Mouse (Mus musculus): ENCODE results near the gene Ass1. TPM values are rescaled to one million over a fixed set of nuclear protein-coding genes. Genes with fewer than 3 reads are reported as not detected.
A peak's percentile ranks its signal among the peaks of the same experiment; 100 is the strongest.

Ass1 gene
- polyA plus RNA-seq, 1 experiment from 2014 or later: 153 TPM

DNA sequence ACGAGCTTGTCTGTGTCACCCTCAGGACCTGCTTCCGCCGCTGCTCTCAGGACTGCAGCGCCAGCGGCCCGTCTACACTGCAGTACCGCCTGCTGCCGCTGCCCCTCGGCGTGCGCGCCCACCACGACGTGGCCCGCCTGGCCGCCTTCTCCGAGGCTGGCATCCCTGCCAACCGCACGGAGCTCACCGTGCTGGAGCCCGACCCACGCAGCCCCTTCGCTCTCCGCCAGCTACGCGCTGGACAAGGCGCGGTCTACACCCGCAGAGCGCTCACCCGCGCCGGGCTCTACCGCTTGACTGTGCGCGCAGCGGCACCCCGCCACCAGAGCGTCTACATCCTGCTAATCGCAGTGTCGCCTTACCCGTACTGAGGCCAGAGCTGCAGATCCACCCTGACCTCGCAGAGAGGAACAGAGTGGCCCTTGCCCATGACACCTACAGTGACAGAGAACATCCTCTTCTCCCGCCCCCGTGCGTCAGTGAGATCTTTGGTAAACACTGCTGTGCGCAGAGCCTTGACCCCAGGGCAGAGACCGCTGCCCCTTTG, 9.9 kb upstream of the Ass1 start:
- H3K4me3 ChIP-seq (replicated peaks): peak overlapping the region; percentile 43
- no peaks in the 10 kb centered on the region for H3K9me3 ChIP-seq
- H3K36me3 ChIP-seq: no peaks in the 10 kb centered on the region
- H3K4me2 ChIP-seq: peak overlapping the region; percentile 88
- WGBS: under 1% methylated on average over 48 of the region's 48 CpGs
- no peak for ATAC-seq (ENCODE audit: insufficient read depth, low FRiP score, low read depth)
- peak overlapping the region; percentile 37; the same call in 1 of the 2 replicates for H3K9ac ChIP-seq
- H3K4me1 ChIP-seq: peaks cover 15% of the 10 kb centered on the region
- H3K27ac ChIP-seq: peak overlapping the region; percentile 92
- 0 out of 2 replicates have a peak, but pooled peaks cover 8% of the 10 kb centered on the region for H3K27me3 ChIP-seq (replicated peaks)

- H3K4me2 ChIP-seq: no peak overlapping the region
- H3K4me1 ChIP-seq: peaks cover 15% of the 10 kb centered on the region
- 0 out of 2 replicates have a peak, but pooled peaks cover 8% of the 10 kb centered on the region for H3K27me3 ChIP-seq (replicated peaks)
- no peak overlapping the region for H3K9ac ChIP-seq
- no peak overlapping the region for H3K4me3 ChIP-seq (replicated peaks)
- 76% methylated on average over 7 of the region's 7 CpGs for WGBS
- no peaks in the 10 kb centered on the region for H3K9me3 ChIP-seq
- H3K27ac ChIP-seq: no peak overlapping the region
- H3K36me3 ChIP-seq: no peaks in the 10 kb centered on the region
- no peak for ATAC-seq (ENCODE audit: insufficient read depth, low FRiP score, low read depth)
Observed at GRCm38 (mm10) chr2:31460920-31461319, 9.1 kb upstream of the Ass1 start.

DNA sequence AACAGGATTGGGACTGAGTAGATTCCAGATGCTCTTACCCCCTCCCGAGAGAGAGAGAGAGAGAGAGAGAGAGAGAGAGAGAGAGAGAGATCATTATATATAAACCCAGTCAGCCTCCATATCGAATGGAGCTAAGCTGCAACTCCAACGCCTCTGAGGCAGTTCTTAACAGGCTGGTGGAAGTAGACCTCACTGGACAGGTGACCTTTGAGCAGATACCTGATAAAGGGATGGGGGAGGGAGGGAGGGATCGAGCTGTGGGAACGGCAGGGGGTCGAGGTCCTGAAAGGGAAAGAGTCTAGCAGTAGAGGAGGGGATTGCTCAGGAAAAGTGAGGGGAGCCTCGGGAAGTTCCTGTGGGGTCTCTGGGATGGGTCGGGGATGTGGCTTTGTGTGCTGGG, 8.0 kb upstream of the Ass1 start:
- Histone ChIP-seq H3K4me1 (peaks cover 15% of the 10 kb centered on the region), H3K36me3 (no peaks in the 10 kb centered on the region), H3K27me3 (replicated peaks) (0 out of 2 replicates have a peak, but pooled peaks cover 8% of the 10 kb centered on the region), H3K4me3 (replicated peaks) (no peak overlapping the region), H3K27ac (no peak overlapping the region), H3K9ac (no peak overlapping the region), H3K4me2 (no peak overlapping the region), H3K9me3 (no peaks in the 10 kb centered on the region)
- 38% methylated on average over 8 of the region's 8 CpGs for WGBS
- no peak for ATAC-seq (ENCODE audit: insufficient read depth, low FRiP score, low read depth)

DNA sequence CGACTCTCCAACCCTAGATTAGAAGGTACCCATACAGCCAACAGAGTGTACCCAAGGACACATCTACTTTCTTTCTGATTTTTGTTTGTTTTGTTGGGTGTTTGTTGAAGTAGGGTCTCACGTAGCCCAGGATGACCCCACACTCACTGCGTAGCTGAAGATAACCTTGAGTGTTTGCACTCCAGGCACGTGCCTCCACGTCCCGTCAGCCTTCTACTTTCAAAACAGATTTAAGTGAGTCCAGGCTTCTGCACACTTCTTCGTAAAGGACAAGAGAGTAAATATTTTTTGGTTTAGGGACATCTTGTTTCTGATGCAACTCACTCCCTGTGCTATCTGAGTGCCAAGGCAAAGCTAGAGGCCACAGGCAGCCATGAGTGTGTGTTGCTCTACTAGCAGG, 6.8 kb upstream of the Ass1 start:
- no peak overlapping the region for H3K27ac ChIP-seq
- WGBS: 66% methylated on average over 7 of the region's 7 CpGs

GRCm38 (mm10) chr2:31463696-31464528, 6.1 kb upstream of the Ass1 start:
- Histone ChIP-seq H3K9ac (no peak overlapping the region), H3K27ac (peak overlapping the region; percentile 33; the same call in 1 of the 2 replicates), H3K9me3 (no peaks in the 10 kb centered on the region), H3K4me2 (no peak overlapping the region), H3K4me3 (replicated peaks) (no peak overlapping the region), H3K4me1 (peaks cover 15% of the 10 kb centered on the region), H3K36me3 (no peaks in the 10 kb centered on the region), H3K27me3 (replicated peaks) (0 out of 2 replicates have a peak, but pooled peaks cover 8% of the 10 kb centered on the region)
- WGBS: 45% methylated on average over 8 of the region's 8 CpGs
- no peak for ATAC-seq (ENCODE audit: insufficient read depth, low FRiP score, low read depth)

More for the DNA sequence above, 6.8 kb upstream of the Ass1 start:
- no peak for ATAC-seq (ENCODE audit: insufficient read depth, low FRiP score, low read depth)
- Histone ChIP-seq H3K27me3 (replicated peaks) (0 out of 2 replicates have a peak, but pooled peaks cover 8% of the 10 kb centered on the region), H3K4me1 (peaks cover 15% of the 10 kb centered on the region), H3K9ac (no peak overlapping the region), H3K4me3 (replicated peaks) (no peak overlapping the region), H3K36me3 (no peaks in the 10 kb centered on the region), H3K9me3 (no peaks in the 10 kb centered on the region), H3K4me2 (no peak overlapping the region)

GRCm38 (mm10) chr2:31464529-31464910, 5.5 kb upstream of the Ass1 start:
- no peak overlapping the region for H3K4me2 ChIP-seq
- H3K4me3 ChIP-seq (replicated peaks): no peak overlapping the region
- WGBS: 64% methylated on average over 6 of the region's 6 CpGs
- H3K36me3 ChIP-seq: no peaks in the 10 kb centered on the region
- peaks cover 16% of the 10 kb centered on the region for H3K4me1 ChIP-seq
- H3K9ac ChIP-seq: no peak overlapping the region
- no peak overlapping the region; the same call in 1 of the 2 replicates for H3K27ac ChIP-seq
- no peak for ATAC-seq (ENCODE audit: insufficient read depth, low FRiP score, low read depth)
- no peaks in the 10 kb centered on the region for H3K9me3 ChIP-seq
- H3K27me3 ChIP-seq (replicated peaks): 0 out of 2 replicates have a peak, but pooled peaks cover 9% of the 10 kb centered on the region

DNA sequence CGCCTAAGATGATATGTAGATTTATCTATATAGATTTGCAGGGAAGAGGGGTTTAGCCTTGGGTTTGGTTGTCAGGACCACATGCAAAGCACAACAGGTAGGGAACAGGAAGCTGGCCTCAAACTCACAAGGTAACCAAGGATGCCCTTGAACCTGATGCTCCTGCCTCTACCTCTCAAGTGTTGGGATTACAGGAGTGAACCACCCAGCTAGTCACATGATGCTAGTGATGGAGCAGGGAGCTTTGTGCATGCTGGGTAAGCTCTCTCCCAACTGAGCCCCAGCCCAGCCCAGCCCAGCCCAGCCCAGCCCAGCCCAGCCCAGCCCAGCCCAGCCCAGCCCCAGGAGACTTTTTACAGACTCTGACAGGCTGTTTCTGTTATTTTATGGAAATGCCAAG, 2.5 kb upstream of the Ass1 start:
- peaks cover 13% of the 10 kb centered on the region for H3K27me3 ChIP-seq (replicated peaks)
- H3K27ac ChIP-seq: no peak overlapping the region
- peaks cover 25% of the 10 kb centered on the region for H3K4me1 ChIP-seq
- no peak overlapping the region for H3K4me3 ChIP-seq (replicated peaks)
- H3K4me2 ChIP-seq: no peak overlapping the region
- H3K36me3 ChIP-seq: no peaks in the 10 kb centered on the region
- no peak overlapping the region for H3K9ac ChIP-seq
- H3K9me3 ChIP-seq: no peaks in the 10 kb centered on the region
- no peak for ATAC-seq (ENCODE audit: insufficient read depth, low FRiP score, low read depth)
- 83% methylated on average over 1 of the region's 1 CpGs for WGBS

- H3K9ac ChIP-seq: no peak overlapping the region
- no peak overlapping the region for H3K4me2 ChIP-seq
- peaks cover 20% of the 10 kb centered on the region for H3K4me1 ChIP-seq
- H3K9me3 ChIP-seq: no peaks in the 10 kb centered on the region
- WGBS: 85% methylated on average over 7 of the region's 7 CpGs
- no peak for ATAC-seq (ENCODE audit: insufficient read depth, low FRiP score, low read depth)
- peaks cover 13% of the 10 kb centered on the region for H3K27me3 ChIP-seq (replicated peaks)
- no peak overlapping the region for H3K4me3 ChIP-seq (replicated peaks)
- no peaks in the 10 kb centered on the region for H3K36me3 ChIP-seq
- no peak overlapping the region for H3K27ac ChIP-seq
Observed at GRCm38 (mm10) chr2:31468857-31469256, 1.1 kb upstream of the Ass1 start.

GRCm38 (mm10) chr2:31469480-31469879, 527 bp upstream of the Ass1 start:
- H3K27me3 ChIP-seq (replicated peaks): peaks cover 13% of the 10 kb centered on the region
- no peak overlapping the region for H3K27ac ChIP-seq
- no peaks in the 10 kb centered on the region for H3K36me3 ChIP-seq
- H3K9me3 ChIP-seq: no peaks in the 10 kb centered on the region
- WGBS: 25% methylated on average over 7 of the region's 7 CpGs
- no peak overlapping the region for H3K9ac ChIP-seq
- H3K4me2 ChIP-seq: peak overlapping the region; percentile 95
- peaks cover 17% of the 10 kb centered on the region for H3K4me1 ChIP-seq
- peak overlapping the region; percentile 55 for H3K4me3 ChIP-seq (replicated peaks)
- ATAC-seq (ENCODE audit: insufficient read depth, low FRiP score, low read depth): no peak

DNA sequence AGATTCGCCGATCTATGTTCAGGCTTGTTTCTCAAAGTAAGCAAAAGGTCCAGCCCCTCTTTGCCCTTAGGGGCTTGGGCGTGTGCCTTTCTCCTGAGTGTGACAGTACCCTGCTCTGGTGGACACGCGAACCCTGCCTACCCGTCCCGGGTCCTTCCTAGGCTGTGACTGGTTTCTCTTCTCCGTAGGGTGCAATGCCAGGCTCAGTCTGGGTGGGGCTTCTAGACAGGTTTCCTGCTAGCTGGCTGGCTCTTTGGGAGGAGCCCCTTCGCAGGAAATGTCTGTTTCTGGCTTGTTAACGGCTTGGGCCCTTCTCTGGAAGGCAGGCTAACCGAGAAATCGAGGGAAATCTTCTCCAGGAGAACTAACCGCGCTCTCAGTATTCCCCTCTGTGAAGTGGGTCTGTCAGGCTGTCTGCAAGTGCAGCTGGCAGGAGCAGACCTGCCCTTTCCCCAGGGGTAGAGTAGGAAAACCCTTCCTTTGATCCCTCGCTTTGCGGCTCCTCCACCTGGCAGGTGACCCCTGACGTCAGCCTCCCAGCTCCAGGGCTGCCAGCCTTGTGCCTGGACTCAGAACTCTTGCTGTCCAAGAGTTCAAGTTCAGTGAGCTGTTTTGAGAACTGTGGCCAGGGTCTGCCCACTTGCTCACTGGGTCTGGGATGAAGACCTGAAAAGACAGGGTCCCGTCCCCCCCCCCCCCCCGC, 827 bp downstream of the Ass1 start:
- H3K36me3 ChIP-seq: no peaks in the 10 kb centered on the region
- peak overlapping the region; percentile 55 for H3K4me3 ChIP-seq (replicated peaks)
- 0 out of 2 replicates have a peak, but pooled peaks have one; percentile 7 for ATAC-seq (ENCODE audit: insufficient read depth, low FRiP score, low read depth)
- H3K9me3 ChIP-seq: no peaks in the 10 kb centered on the region
- H3K4me1 ChIP-seq: peaks cover 19% of the 10 kb centered on the region
- peak overlapping the region; percentile 59 for H3K27ac ChIP-seq
- 10% methylated on average over 19 of the region's 19 CpGs for WGBS
- peaks cover 13% of the 10 kb centered on the region for H3K27me3 ChIP-seq (replicated peaks)
- H3K9ac ChIP-seq: peak overlapping the region; percentile 56
- H3K4me2 ChIP-seq: peak overlapping the region; percentile 95

GRCm38 (mm10) chr2:31471611-31472010, 1.6 kb downstream of the Ass1 start:
- H3K9me3 ChIP-seq: no peaks in the 10 kb centered on the region
- H3K9ac ChIP-seq: no peak overlapping the region
- peaks cover 24% of the 10 kb centered on the region for H3K4me1 ChIP-seq
- no peak for ATAC-seq (ENCODE audit: insufficient read depth, low FRiP score, low read depth)
- peak overlapping the region; percentile 55; the same call in 1 of the 2 replicates for H3K4me3 ChIP-seq (replicated peaks)
- no peak overlapping the region for H3K27ac ChIP-seq
- no peaks in the 10 kb centered on the region for H3K36me3 ChIP-seq
- WGBS: 44% methylated on average over 6 of the region's 6 CpGs
- peaks cover 13% of the 10 kb centered on the region for H3K27me3 ChIP-seq (replicated peaks)
- peak overlapping the region; percentile 95 for H3K4me2 ChIP-seq
